Mouse (Mus musculus) CH12.LX (cell line): Measurements from ENCODE around the gene Tbc1d30. TPM values are rescaled to one million over a fixed set of nuclear protein-coding genes. Genes with fewer than 3 reads are reported as not detected.

Experiments
- DNase-seq: peaks from one replicate; pipeline ENCODE4 v3.0.0-alpha.2; 2013; ENCODE audit errors: extremely low read depth
- H3K27ac ChIP-seq: 2 replicates; pipeline ENCODE4 v1.5.1; 2012; ENCODE audit warnings: low read depth, mild to moderate bottlenecking, control low read depth, moderate library complexity; ENCODE audit not compliant: insufficient read depth
- H3K27me3 ChIP-seq: replicated peaks from 2 replicates; pipeline ENCODE3; 2012; ENCODE audit warnings: inconsistent platforms
- H3K36me3 ChIP-seq, 2 experiments: replicated peaks in 1 of 2; 2 replicates each; pipeline versions ENCODE3 to v1.6.1; 2012; ENCODE audit warnings: inconsistent platforms in 1 of 2, low read length in 1 of 2, mild to moderate bottlenecking in 1 of 2, mixed read lengths in 1 of 2, moderate library complexity in 1 of 2; ENCODE audit not compliant: control insufficient read depth in 1 of 2, insufficient read depth in 1 of 2
- H3K4me1 ChIP-seq, 2 experiments: 2 replicates each; pipeline ENCODE4 v1.6.1; 2012; ENCODE audit warnings: inconsistent platforms in 1 of 2, moderate library complexity in 1 of 2; ENCODE audit not compliant: insufficient read depth in 2 of 2, control insufficient read depth in 1 of 2
- H3K4me2 ChIP-seq: 2 replicates; pipeline ENCODE4 v1.6.1; 2012; ENCODE audit warnings: low read depth, mild to moderate bottlenecking, control low read depth; ENCODE audit not compliant: poor library complexity, insufficient read depth, severe bottlenecking
- H3K4me3 ChIP-seq, 3 experiments: fragments of 150-350 bp in 1 of 3; sonication (generic) in 1 of 3; replicated peaks in 1 of 3; 2 replicates each; pipeline versions ENCODE3 to v1.5.1; 2011 to 2012; ENCODE audit warnings: low read depth in 2 of 3, low read length in 2 of 3, mild to moderate bottlenecking in 2 of 3, moderate library complexity in 2 of 3, control low read depth in 1 of 3, improper control_type of control experiment in 1 of 3, inconsistent platforms in 1 of 3, mixed read lengths in 1 of 3; ENCODE audit not compliant: poor library complexity in 1 of 3
- H3K79me2 ChIP-seq: replicated peaks from 2 replicates; pipeline ENCODE4 v1.6.1; 2012; ENCODE audit warnings: mild to moderate bottlenecking, moderate library complexity; ENCODE audit not compliant: control insufficient read depth, poor library complexity, insufficient read depth, severe bottlenecking; ENCODE audit errors: extremely low read depth
- H3K9ac ChIP-seq: 2 replicates; pipeline ENCODE4 v1.6.1; 2012; ENCODE audit warnings: low read depth, mild to moderate bottlenecking, control low read depth, moderate library complexity; ENCODE audit not compliant: insufficient read depth
- H3K9me3 ChIP-seq: replicated peaks from 2 replicates; pipeline ENCODE3; 2012; ENCODE audit warnings: low read length, inconsistent platforms, mixed read lengths
- BHLHE40 ChIP-seq: IDR thresholded peaks from 2 replicates; pipeline ENCODE4 v1.6.1; 2011; ENCODE audit warnings: mild to moderate bottlenecking, low read depth, low read length, improper control_type of control experiment
- CHD1 ChIP-seq: IDR thresholded peaks from 2 replicates; pipeline ENCODE4 v1.6.1; 2012; ENCODE audit warnings: low read depth, low read length, improper control_type of control experiment, inconsistent platforms
- CTCF ChIP-seq, 2 experiments: IDR thresholded peaks in 1 of 2; conservative IDR thresholded peaks in 1 of 2; 2 replicates each; pipeline ENCODE4 v1.5.1; 2011 to 2012; ENCODE audit warnings: low read depth in 2 of 2, low read length in 2 of 2, improper control_type of control experiment in 1 of 2, inconsistent platforms in 1 of 2, mild to moderate bottlenecking in 1 of 2, moderate library complexity in 1 of 2
- E2F4 ChIP-seq: IDR thresholded peaks from 2 replicates; pipeline ENCODE4 v1.6.1; 2011; ENCODE audit warnings: low read depth, low read length, improper control_type of control experiment; ENCODE audit not compliant: insufficient replicate concordance
- ELF1 ChIP-seq: IDR thresholded peaks from 2 replicates; pipeline ENCODE4 v1.6.1; 2014; ENCODE audit warnings: low read depth, mild to moderate bottlenecking, inconsistent platforms, low read length, improper control_type of control experiment
- EP300 ChIP-seq: IDR thresholded peaks from 2 replicates; pipeline ENCODE4 v1.6.1; 2011; ENCODE audit warnings: low read length, improper control_type of control experiment
- ETS1 ChIP-seq: conservative IDR thresholded peaks from 2 replicates; pipeline ENCODE4 v1.6.1; 2012; ENCODE audit warnings: low read depth, mild to moderate bottlenecking, inconsistent platforms, low read length, improper control_type of control experiment, moderate library complexity
- GABPA ChIP-seq: IDR thresholded peaks from 2 replicates; pipeline ENCODE4 v1.6.1; 2012; ENCODE audit warnings: low read depth, low read length, improper control_type of control experiment, inconsistent platforms; ENCODE audit not compliant: insufficient replicate concordance
- JUN ChIP-seq: IDR thresholded peaks from 2 replicates; pipeline ENCODE4 v1.6.1; 2011; ENCODE audit warnings: low read depth, mild to moderate bottlenecking, low read length, improper control_type of control experiment, moderate library complexity; ENCODE audit not compliant: insufficient read depth
- JUND ChIP-seq: conservative IDR thresholded peaks from 2 replicates; pipeline ENCODE4 v1.6.1; 2011; ENCODE audit warnings: low read depth, low read length, improper control_type of control experiment
- MAX ChIP-seq: IDR thresholded peaks from 2 replicates; pipeline ENCODE4 v1.6.1; 2011; ENCODE audit warnings: low read length, improper control_type of control experiment
- MAZ ChIP-seq: IDR thresholded peaks from 2 replicates; pipeline ENCODE4 v1.6.1; 2012; ENCODE audit warnings: low read depth, mild to moderate bottlenecking, inconsistent platforms, low read length, improper control_type of control experiment, moderate library complexity
- MEF2A ChIP-seq: IDR thresholded peaks from 2 replicates; pipeline ENCODE4 v1.6.1; 2014; ENCODE audit warnings: low read depth, mild to moderate bottlenecking, inconsistent platforms, low read length, improper control_type of control experiment, borderline replicate concordance
- MXI1 ChIP-seq: IDR thresholded peaks from 2 replicates; pipeline ENCODE4 v1.6.1; 2011; ENCODE audit warnings: mild to moderate bottlenecking, low read depth, low read length, improper control_type of control experiment
- PAX5 ChIP-seq: IDR thresholded peaks from 2 replicates; pipeline ENCODE4 v1.6.1; 2012; ENCODE audit warnings: low read length, inconsistent platforms, mixed read lengths
- POLR2A ChIP-seq: IDR thresholded peaks from 2 replicates; pipeline ENCODE4 v1.6.1; 2011; ENCODE audit warnings: low read depth, mild to moderate bottlenecking, improper control_type of control experiment, low read length
- RAD21 ChIP-seq: IDR thresholded peaks from 2 replicates; pipeline ENCODE4 v1.6.1; 2011; ENCODE audit warnings: low read depth, mild to moderate bottlenecking, low read length, improper control_type of control experiment, moderate library complexity
- RCOR1 ChIP-seq: conservative IDR thresholded peaks from 2 replicates; pipeline ENCODE4 v1.6.1; 2012; ENCODE audit warnings: low read depth, mild to moderate bottlenecking, inconsistent platforms, low read length, improper control_type of control experiment
- SIN3A ChIP-seq: IDR thresholded peaks from 2 replicates; pipeline ENCODE4 v1.6.1; 2012; ENCODE audit warnings: low read length, improper control_type of control experiment, inconsistent platforms
- SMC3 ChIP-seq: IDR thresholded peaks from 2 replicates; pipeline ENCODE4 v1.6.1; 2011; ENCODE audit warnings: low read depth, low read length, improper control_type of control experiment
- TBP ChIP-seq: conservative IDR thresholded peaks from 2 replicates; pipeline ENCODE4 v1.6.1; 2011; ENCODE audit warnings: low read depth, low read length, improper control_type of control experiment
- TCF12 ChIP-seq: IDR thresholded peaks from 2 replicates; pipeline ENCODE4 v1.6.1; 2014; ENCODE audit warnings: low read depth, mild to moderate bottlenecking, inconsistent platforms, low read length, improper control_type of control experiment
- USF1 ChIP-seq: IDR thresholded peaks from 2 replicates; pipeline ENCODE4 v1.6.1; 2014; ENCODE audit warnings: low read depth, mild to moderate bottlenecking, inconsistent platforms, low read length, improper control_type of control experiment
- USF2 ChIP-seq: conservative IDR thresholded peaks from 2 replicates; pipeline ENCODE4 v1.6.1; 2011; ENCODE audit warnings: low read depth, low read length, improper control_type of control experiment
- ZC3H11A ChIP-seq: IDR thresholded peaks from 2 replicates; pipeline ENCODE4 v1.6.1; 2012; ENCODE audit warnings: low read depth, mild to moderate bottlenecking, inconsistent platforms, low read length, improper control_type of control experiment
- ZMIZ1 ChIP-seq: IDR thresholded peaks from 2 replicates; pipeline ENCODE4 v1.6.1; 2012; ENCODE audit warnings: low read depth, mild to moderate bottlenecking, inconsistent platforms, low read length, improper control_type of control experiment
- ZNF384 ChIP-seq: IDR thresholded peaks from 2 replicates; pipeline ENCODE4 v1.6.1; 2012; ENCODE audit warnings: low read depth, low read length, improper control_type of control experiment, inconsistent platforms
- dilution Hi-C: fragments of 300-500 bp; cut with MboI; formaldehyde crosslinking; loops from 2 replicates; pipeline ENCODE4 v1.14.3; 2020; ENCODE audit warnings: low sequenced_read_pairs; ENCODE audit not compliant: extremely low pct_unique_long_range_greater_than_20kb, extremely low pct_ligation_motif_present
- in situ Hi-C: fragments of 300-500 bp; cut with MboI; formaldehyde crosslinking; loops from 3 replicates; pipeline ENCODE4 v1.14.3; 2019; ENCODE audit warnings: low sequenced_read_pairs, low pct_ligation_motif_present, low pct_unique_long_range_greater_than_20kb, mixed read lengths
- polyA plus RNA-seq: library from polyadenylated mRNA; unstranded; fragments of >175 nt; gene quantifications from 2 replicates; pipeline ENCODE4 v1.2.1, GENCODE M21; 2012; ENCODE audit warnings: low read depth; ENCODE audit not compliant: insufficient read length
- total RNA-seq, 2 experiments: library from RNA; depleted of rRNA; stranded (reverse); fragments of 300-350 nt in 1 of 2; fragments of >200 nt in 1 of 2; gene quantifications; 2 replicates each; pipeline ENCODE4 v1.2.3; 2012 to 2014

Gene Tbc1d30
- total and polyA plus RNA-seq, 3 experiments, result 0.16 TPM; not detected in 2

DNA sequence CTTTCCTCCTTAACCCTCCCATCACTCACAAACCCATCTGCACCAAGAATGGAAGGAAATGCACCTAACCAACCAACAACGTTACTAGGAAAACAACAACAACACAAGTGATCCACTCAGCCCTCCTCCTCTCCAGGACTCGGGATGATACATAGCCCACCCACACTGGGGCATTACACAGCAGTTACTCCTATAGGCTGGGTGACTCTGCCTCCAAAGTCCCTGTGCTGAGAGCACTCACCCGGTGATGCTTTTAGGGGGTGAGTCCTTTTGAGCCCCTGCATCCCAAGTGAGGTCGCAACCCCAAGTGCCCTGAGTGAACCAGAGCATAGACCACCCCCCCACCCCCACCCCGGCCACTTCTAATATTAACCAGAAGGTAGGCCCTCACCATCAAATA lies 123.7 kb downstream of the Tbc1d30 start:
- in situ Hi-C loops, result no loop called here
- DNase-seq, result no peak
- no peaks in the 10 kb centered on the region for H3K36me3 ChIP-seq
- H3K9ac ChIP-seq, result no peak overlapping the region
- dilution Hi-C loops, result no loop called here
- peaks cover 6% of the 10 kb centered on the region for H3K9me3 ChIP-seq
- H3K4me1 ChIP-seq, result no peaks in the 10 kb centered on the region
- H3K27me3 ChIP-seq, result no peaks in the 10 kb centered on the region
- H3K79me2 ChIP-seq, result no peaks in the 10 kb centered on the region
- TF ChIP-seq USF1, result no peak
- TF ChIP-seq POLR2A, result no peak
- TF ChIP-seq BHLHE40, result no peak
- TF ChIP-seq ZNF384, result no peak
- no peak for TF ChIP-seq TCF12
- TF ChIP-seq MEF2A, result no peak
- no peak for TF ChIP-seq ZMIZ1
- no peak for TF ChIP-seq ELF1
- no peak for TF ChIP-seq USF2
- H3K4me3 ChIP-seq, result no peak overlapping the region
- no peak overlapping the region for H3K4me2 ChIP-seq
- H3K27ac ChIP-seq, result no peak overlapping the region

DNA sequence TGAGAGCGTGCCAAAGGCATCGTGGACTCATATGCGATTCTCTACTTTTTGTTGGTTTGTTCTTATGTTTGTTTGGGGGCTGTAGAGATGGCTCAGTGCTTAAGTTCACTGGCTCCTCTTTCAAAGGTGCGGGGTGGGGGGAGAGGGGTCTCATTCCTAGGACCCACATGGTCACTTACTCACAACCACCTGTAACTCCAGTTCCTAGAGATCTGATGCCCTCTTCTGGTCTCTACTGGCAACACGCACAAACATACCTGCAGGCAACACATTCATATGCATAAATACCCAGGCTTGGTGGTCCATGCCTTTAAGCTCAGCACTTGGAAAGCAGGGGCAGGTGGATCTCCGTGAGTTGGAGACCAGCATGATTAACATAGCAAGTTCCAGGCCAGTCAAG lies 125.4 kb downstream of the Tbc1d30 start:
- no peak overlapping the region for H3K9ac ChIP-seq
- DNase-seq, result no peak
- no peaks in the 10 kb centered on the region for H3K79me2 ChIP-seq
- in situ Hi-C loops, result no loop called here
- no peak overlapping the region for H3K27ac ChIP-seq
- TF ChIP-seq CHD1 (no peak), TBP (no peak), ZMIZ1 (no peak), ETS1 (no peak), JUND (no peak), RAD21 (peak; percentile 18), SIN3A (no peak), EP300 (no peak), USF1 (no peak), CTCF (conservative IDR thresholded peaks at IDR 0.05 in 1 of 2, IDR thresholded peaks at IDR 0.05 in 1 of 2; ENCODE audit: low read depth in 2 of 2, low read length in 2 of 2) (peak in 1 of 2 experiments; percentile 35; a peak in 2 of 4 replicates)
- H3K9me3 ChIP-seq, result peaks cover 2% of the 10 kb centered on the region
- no peaks in the 10 kb centered on the region for H3K36me3 ChIP-seq
- no peak overlapping the region for H3K4me2 ChIP-seq
- no peak overlapping the region for H3K4me3 ChIP-seq
- H3K4me1 ChIP-seq, result no peaks in the 10 kb centered on the region
- no peaks in the 10 kb centered on the region for H3K27me3 ChIP-seq
- dilution Hi-C loops, result no loop called here

GRCm38 (mm10) chr10:121222881-121223280 lies 128.2 kb downstream of the Tbc1d30 start:
- Histone ChIP-seq H3K4me1 (no peaks in the 10 kb centered on the region), H3K9me3 (peaks cover 5% of the 10 kb centered on the region), H3K27me3 (no peaks in the 10 kb centered on the region), H3K79me2 (no peaks in the 10 kb centered on the region), H3K36me3 (no peaks in the 10 kb centered on the region), H3K4me2 (no peak overlapping the region), H3K9ac (no peak overlapping the region), H3K4me3 (no peak overlapping the region), H3K27ac (no peak overlapping the region)
- TF ChIP-seq ELF1, result no peak
- no peak for TF ChIP-seq MAX
- TF ChIP-seq POLR2A, result no peak
- no peak for TF ChIP-seq RAD21
- TF ChIP-seq MXI1, result no peak
- TF ChIP-seq USF1, result no peak
- no peak for TF ChIP-seq E2F4
- no peak for TF ChIP-seq TCF12
- no peak for TF ChIP-seq ZC3H11A
- TF ChIP-seq JUN, result no peak
- no peak for TF ChIP-seq SMC3
- TF ChIP-seq CTCF (conservative IDR thresholded peaks at IDR 0.05 in 1 of 2, IDR thresholded peaks at IDR 0.05 in 1 of 2; ENCODE audit: low read depth in 2 of 2, low read length in 2 of 2), result no peak
- TF ChIP-seq MAZ, result no peak
- TF ChIP-seq SIN3A, result no peak
- no peak for TF ChIP-seq RCOR1
- TF ChIP-seq ETS1, result no peak
- no peak for TF ChIP-seq GABPA
- TF ChIP-seq PAX5, result no peak
- no peak for TF ChIP-seq BHLHE40
- no peak for DNase-seq
- in situ Hi-C loops (no loop called here), dilution Hi-C loops (no loop called here)
